Mouse (Mus musculus): Measurements from ENCODE around the gene Sgcb.

Gene Sgcb

GRCm38 (mm10) chr5:73647261-73647900 lies at the start of gene Sgcb:
Gene Sgcb (minus strand): TSS chr5:73647790.
- DNase-seq (ENCODE audit: low spot score): peak; percentile 87

DNA sequence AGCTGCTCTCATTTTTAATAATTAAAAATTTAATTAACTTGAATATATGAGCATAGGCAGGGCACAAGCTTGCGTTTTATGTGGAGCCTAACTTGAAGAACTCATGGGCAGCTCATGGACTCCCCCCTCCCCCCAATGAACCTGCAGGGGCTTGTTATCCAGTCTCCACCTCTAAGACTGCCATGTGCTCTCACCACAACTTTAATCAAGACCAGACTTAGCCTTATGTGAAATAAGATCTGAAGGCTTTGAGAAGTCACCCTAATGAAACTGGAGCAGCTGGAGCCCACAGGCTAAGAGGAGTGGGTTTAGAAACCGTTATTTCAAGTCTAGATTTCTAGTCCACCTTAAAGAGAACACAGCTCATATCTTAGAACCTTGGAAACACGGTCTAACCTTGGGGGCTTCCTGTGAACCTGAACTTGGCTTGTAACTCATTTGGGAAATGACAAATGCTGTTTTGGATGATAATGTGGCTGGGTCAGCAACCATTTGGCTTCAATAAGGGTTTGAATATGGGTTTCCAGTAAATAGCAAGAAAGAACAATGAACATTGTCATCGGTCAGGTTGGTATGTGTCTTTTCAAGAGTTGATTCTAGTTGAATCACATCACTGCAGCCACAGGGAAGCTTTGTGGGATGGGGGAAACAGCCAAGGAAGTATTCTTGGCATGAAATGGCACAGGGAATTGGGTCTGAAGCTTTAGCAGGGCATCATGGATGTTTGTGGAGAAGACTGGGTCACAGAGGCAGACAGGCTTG lies 46.8 kb upstream of the Sgcb start:
- DNase-seq (ENCODE audit: low spot score): no peak

- no peak for DNase-seq (ENCODE audit: low spot score)
Measured at GRCm38 (mm10) chr5:73693778-73694177, 46.2 kb upstream of the Sgcb start.

GRCm38 (mm10) chr5:73691723-73692520 lies 44.3 kb upstream of the Sgcb start:
- no peak for DNase-seq (ENCODE audit: low spot score)

DNA sequence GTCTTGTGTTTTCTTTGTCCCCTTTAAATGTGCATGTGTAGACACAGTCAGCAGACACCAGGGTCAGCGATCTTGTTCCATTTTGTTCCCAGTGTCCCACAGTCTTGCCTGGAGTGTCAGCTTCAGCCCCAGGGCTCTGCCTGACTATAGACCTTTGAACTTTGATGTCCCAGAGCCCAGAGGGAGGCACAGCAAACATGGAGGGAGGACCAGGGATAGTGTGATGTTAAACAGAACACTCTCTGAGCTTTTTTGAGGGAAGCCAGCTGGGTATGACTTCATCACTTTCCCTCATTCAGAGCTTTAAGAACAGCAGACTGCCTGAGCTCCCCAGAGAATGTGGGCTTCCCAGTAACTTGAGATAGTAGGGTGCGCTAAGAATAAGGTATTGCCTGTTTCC lies 42.6 kb upstream of the Sgcb start:
- no peak for DNase-seq (ENCODE audit: low spot score)

DNA sequence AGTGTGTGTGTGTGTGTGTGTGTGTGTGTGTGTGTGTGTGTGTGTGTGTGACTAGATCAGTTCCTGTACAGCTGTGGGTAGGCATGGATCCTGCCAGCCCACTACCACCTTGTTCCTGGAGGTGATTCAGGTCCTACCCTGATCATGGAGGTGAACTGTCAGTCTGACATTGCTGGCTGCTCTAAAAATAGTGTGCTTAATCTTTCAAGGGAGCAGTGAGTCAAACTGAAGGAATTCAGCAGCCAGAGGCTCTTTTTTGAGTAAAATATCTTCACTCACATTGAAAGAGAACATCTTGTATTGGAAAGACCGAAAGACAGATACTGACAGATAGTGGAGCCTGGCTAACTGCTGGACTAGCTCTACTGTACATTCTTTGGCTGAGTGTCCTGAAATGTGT lies 41.0 kb upstream of the Sgcb start:
- DNase-seq (ENCODE audit: low spot score): no peak

DNA sequence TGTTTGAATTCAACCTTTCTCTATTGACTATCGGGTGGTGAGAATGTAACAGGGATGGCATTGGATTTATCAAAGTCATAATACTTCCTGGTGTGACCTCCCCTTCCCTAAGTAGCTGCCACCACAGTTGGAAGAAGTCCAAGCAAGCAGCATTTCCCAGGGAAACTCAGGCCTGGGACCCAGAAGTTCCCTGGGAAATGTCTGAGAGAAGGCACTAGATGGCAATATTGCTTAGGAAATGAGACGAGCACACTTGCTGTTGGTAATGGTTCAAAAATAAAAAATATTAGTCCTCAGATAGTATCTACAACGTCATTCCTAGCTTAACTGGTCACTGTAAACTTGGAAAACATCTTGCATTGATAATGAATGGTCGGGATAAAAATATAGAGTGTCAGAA lies 38.6 kb upstream of the Sgcb start:
- no peak for DNase-seq (ENCODE audit: low spot score)

DNA sequence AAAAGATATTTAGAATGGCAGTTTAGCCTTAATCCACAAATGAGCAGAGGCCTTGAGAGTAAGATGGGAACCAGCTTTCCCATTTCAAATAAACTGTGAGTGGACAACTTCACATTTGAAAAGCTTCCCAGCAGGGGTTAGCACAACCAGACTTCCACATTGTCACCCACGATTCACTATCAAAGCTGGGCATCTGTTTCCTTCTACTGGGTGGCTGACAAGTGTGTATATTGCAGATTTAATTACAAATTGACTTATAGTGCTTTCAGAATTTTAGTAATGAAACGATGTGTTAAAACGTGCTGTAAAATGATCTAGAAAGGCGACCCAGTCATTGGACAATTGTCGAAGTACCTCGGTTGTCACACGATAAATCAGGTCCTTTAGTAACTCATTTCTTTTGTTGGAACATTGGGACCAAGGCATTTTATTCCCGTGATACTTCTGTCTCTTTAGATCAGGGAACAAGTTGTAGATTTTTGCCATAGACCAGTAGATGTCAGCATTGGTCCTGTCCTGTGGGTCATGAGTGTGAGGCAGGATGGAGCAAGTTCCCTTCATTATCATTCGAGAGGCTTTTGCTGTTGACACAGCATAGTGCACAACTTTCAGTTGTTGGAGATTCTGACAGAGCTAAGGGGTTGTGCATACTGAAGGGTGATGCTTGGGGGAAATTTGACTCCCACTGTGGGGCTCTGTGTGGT lies 36.3 kb upstream of the Sgcb start:
- no peak for DNase-seq (ENCODE audit: low spot score)

GRCm38 (mm10) chr5:73683221-73683620 lies 35.6 kb upstream of the Sgcb start:
- DNase-seq (ENCODE audit: low spot score): no peak

- DNase-seq (ENCODE audit: low spot score): peak; percentile 52
Measured at GRCm38 (mm10) chr5:73676626-73677025, 29.0 kb upstream of the Sgcb start.

- no peak for DNase-seq (ENCODE audit: low spot score)
Measured at GRCm38 (mm10) chr5:73675604-73676003, 28.0 kb upstream of the Sgcb start.

DNA sequence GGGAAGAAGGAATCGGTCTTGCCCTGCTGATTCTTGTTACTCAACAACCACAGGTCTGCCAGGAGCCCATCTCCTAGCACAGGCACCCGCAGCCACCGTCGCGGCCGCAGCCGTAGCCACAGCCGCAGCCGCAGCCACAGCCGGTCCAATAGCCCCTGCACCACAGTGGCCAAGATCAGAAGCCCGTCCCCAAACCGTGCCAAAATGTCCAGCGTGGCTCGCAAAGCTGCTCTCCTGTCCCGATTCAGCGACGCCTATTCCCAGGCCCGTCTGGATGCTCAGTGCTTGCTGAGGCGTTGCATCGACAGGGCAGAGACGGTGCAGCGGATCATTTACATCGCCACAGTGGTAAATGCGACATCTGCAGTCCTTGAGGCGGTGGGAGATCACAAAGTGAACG lies 21.8 kb upstream of the Sgcb start:
- no peak for DNase-seq (ENCODE audit: low spot score)

GRCm38 (mm10) chr5:73667877-73668276 lies 20.3 kb upstream of the Sgcb start:
- DNase-seq (ENCODE audit: low spot score): no peak

DNA sequence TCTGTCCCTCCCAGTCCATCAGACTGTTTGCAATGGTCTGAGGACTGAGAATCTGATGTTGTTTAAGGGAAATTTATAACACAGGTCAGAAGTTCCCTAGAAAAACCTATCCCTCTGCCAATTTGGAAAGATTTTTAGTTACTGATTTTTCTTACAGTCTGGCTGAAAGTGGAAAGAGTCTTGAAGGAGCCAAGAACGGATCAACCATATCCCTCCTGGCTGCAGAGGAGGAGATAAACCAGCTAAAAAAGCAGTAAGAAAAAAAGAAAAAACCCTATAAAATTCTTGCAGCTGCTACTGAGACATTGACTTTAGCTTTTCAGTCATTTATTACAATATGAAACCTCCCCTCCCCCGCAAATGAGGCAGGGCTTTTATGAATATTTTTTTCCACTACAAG lies 19.1 kb upstream of the Sgcb start:
- DNase-seq (ENCODE audit: low spot score): no peak

GRCm38 (mm10) chr5:73651855-73652201 lies 4.2 kb upstream of the Sgcb start:
- DNase-seq (ENCODE audit: low spot score): no peak

GRCm38 (mm10) chr5:73651061-73651854 lies 3.7 kb upstream of the Sgcb start, which contains the start of gene Spata18:
Gene Spata18 (plus strand): TSS chr5:73651379.
- no peak for DNase-seq (ENCODE audit: low spot score)

- DNase-seq (ENCODE audit: low spot score): no peak
Measured at GRCm38 (mm10) chr5:73650365-73650964, 2.9 kb upstream of the Sgcb start.

- DNase-seq (ENCODE audit: low spot score): no peak
Measured at GRCm38 (mm10) chr5:73642091-73642490, 5.5 kb downstream of the Sgcb start.

DNA sequence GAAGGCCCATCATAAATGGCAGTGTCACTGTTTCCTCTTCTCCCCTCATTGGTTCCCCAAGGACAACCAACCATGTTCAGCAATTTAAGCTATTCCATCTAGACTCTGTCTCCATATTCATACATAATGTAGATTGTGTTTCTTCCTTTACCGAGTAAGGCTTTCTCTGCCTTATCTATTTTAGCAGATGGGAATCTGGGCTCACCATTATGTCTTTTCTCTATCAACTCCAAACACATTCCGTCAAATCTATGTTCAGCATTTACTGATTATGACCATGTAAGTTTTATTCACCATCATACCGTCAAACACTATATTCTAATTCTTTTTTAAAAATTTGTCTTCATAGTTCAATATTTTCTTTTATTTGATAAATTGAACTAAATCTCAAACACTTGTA lies 6.5 kb downstream of the Sgcb start:
- no peak for DNase-seq (ENCODE audit: low spot score)

- DNase-seq (ENCODE audit: low spot score): no peak
Measured at GRCm38 (mm10) chr5:73637337-73638107, 10.1 kb downstream of the Sgcb start.
